Mouse (Mus musculus) limb, embryonic 11.5 days (tissue): Measurements from ENCODE around the gene Pcca. TPM values are rescaled to one million over a fixed set of nuclear protein-coding genes. Genes with fewer than 3 reads are reported as not detected.
A peak's percentile ranks its signal among the peaks of the same experiment; 100 is the strongest.

Experiments
- ATAC-seq: fragments of 200-750 bp; cut with Nextera tagmentation; 2 replicates; pipeline ENCODE4 v1.8.0; 2017; ENCODE audit warnings: low read depth; ENCODE audit not compliant: insufficient number of reproducible peaks, low FRiP score, low TSS enrichment
- DNase-seq: peaks from one replicate; pipeline ENCODE4 v3.0.0-alpha.2; 2015; ENCODE audit warnings: low spot score
- H3K27ac ChIP-seq: fragments of 300-500 bp; sonication (generic); replicated peaks from 2 replicates; pipeline ENCODE4 v1.5.1; 2014; ENCODE audit warnings: low read depth, mild to moderate bottlenecking, low read length
- H3K27me3 ChIP-seq: fragments of 300-500 bp; sonication (generic); 2 replicates; pipeline ENCODE4 v1.6.1; 2014; ENCODE audit warnings: mild to moderate bottlenecking, low read length, mixed read lengths; ENCODE audit not compliant: control insufficient read depth, insufficient read depth
- H3K36me3 ChIP-seq: fragments of 300-500 bp; sonication (generic); 2 replicates; pipeline ENCODE4 v1.6.1; 2014; ENCODE audit warnings: mild to moderate bottlenecking, low read length, moderate library complexity, mixed read lengths; ENCODE audit not compliant: control insufficient read depth, insufficient read depth
- H3K4me1 ChIP-seq: fragments of 300-500 bp; sonication (generic); 2 replicates; pipeline ENCODE4 v1.6.1; 2014; ENCODE audit warnings: low read length, mixed read lengths; ENCODE audit not compliant: control insufficient read depth, insufficient read depth
- H3K4me2 ChIP-seq: fragments of 300-500 bp; sonication (generic); 2 replicates; pipeline ENCODE4 v1.6.1; 2014; ENCODE audit warnings: low read depth, mild to moderate bottlenecking, moderate library complexity; ENCODE audit not compliant: severe bottlenecking
- H3K4me3 ChIP-seq: fragments of 300-500 bp; sonication (generic); 2 replicates; pipeline ENCODE4 v1.5.1; 2014; ENCODE audit warnings: low read depth, low read length
- H3K9ac ChIP-seq: fragments of 300-500 bp; sonication (generic); 2 replicates; pipeline ENCODE4 v1.6.1; 2014; ENCODE audit warnings: mild to moderate bottlenecking, low read length
- H3K9me3 ChIP-seq: fragments of 300-500 bp; sonication (generic); 2 replicates; pipeline ENCODE4 v1.6.1; 2016; ENCODE audit warnings: low read length; ENCODE audit not compliant: control insufficient read depth
- WGBS: fragments of 180-500 bp; shearing (Covaris S2); extraction: QIAGEN DNeasy Blood & Tissue Kit; methylation state at CpG from one replicate; pipeline ENCODE4 v1.1.7; 2014; 5-methylcytosine and 5-hydroxymethylcytosine counted together
- polyA plus RNA-seq: library from polyadenylated mRNA; unstranded; fragments of >200 nt; fragmentation: Nextera tagmentation; extraction: Ambion mirVana; gene quantifications from 2 replicates; pipeline ENCODE4 v1.2.1, GENCODE M21; 2014

The Pcca gene
- polyA plus RNA-seq, 1 experiment from 2014 or later: 36.4 TPM

DNA sequence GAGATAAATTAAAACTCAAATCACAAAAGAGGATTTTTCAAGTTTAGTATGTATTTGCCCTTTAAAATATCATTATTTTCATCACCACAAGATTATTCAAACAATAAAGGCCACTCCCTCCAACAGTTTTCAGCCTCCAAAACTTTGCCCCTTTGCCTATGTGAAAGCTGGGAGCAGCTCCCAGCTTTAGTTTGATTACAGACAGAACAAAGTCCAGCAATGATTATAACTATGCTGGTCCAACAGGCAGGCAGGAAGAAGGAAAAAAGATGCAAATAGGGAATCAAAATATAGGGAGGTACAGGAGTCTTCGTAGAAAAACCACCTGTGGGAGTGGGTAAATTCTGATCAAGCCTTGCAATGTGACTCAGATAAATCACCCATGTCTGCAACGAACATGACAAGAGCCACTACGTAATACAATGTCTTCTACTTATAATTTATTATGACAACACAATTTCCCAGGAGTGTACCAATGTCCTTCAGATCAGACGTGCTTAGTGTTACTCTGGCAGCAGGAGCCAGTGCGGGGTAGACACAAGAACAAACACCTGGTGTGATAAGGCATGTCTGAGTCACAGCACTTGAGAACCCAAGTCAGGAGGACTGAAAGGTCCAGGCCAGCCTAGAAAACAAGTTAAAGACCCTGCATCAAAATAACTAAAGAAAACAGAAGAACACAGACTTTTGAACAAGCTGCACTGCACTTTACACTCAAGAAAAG lies 375.4 kb downstream of the Pcca start:
- Histone ChIP-seq H3K27me3 (no peaks in the 10 kb centered on the region), H3K9me3 (no peaks in the 10 kb centered on the region), H3K4me3 (no peak overlapping the region), H3K4me2 (no peak overlapping the region), H3K36me3 (no peaks in the 10 kb centered on the region), H3K4me1 (no peaks in the 10 kb centered on the region), H3K9ac (no peak overlapping the region), H3K27ac (no peak overlapping the region)
- no peak for ATAC-seq
- WGBS: 79% methylated on average over 5 of the region's 5 CpGs
- DNase-seq: no peak

DNA sequence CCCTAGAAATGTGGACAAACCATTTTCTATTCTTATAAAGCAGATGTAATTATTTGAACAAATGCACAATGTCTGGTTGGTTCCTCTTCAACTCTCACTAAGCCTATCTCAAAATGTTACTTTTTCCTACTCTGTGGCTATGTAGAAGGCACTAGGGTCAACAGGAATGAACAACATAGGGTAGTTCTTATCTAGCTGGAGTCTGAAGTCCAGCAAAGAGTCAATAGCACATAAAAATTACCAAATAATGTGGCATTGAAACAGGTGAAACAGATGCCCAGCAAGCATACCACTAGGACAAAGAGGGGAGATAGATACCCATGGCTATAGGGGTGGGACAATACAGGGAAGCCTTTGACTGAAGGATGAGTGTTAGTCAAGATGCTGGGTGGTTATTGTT lies 377.1 kb downstream of the Pcca start:
- no peaks in the 10 kb centered on the region for H3K36me3 ChIP-seq
- H3K9me3 ChIP-seq: no peaks in the 10 kb centered on the region
- no peak overlapping the region for H3K27ac ChIP-seq
- ATAC-seq (no peak), DNase-seq (no peak)
- H3K4me2 ChIP-seq: no peak overlapping the region
- H3K27me3 ChIP-seq: no peaks in the 10 kb centered on the region
- no peaks in the 10 kb centered on the region for H3K4me1 ChIP-seq
- H3K4me3 ChIP-seq: no peak overlapping the region
- H3K9ac ChIP-seq: no peak overlapping the region

DNA sequence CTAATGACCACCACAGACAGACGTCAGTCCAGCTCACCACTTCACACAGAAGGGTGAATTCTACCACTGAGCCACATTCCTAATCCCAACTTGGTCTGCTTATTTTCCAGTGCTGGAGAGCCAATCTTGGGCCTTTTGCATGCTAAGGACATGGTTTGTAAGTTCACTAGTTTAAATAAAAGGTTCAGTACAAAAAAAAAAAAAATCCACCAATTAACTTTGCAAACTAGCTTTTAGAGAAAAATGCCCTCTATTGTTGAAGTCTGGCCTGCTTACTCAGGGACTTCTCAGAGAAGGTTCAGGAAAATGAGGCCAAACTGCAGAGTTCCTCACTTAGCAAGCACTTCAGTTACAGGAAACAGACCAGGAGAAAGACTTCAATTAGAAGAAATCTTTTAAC lies 378.0 kb downstream of the Pcca start:
- DNase-seq: no peak
- H3K36me3 ChIP-seq: no peaks in the 10 kb centered on the region
- H3K4me2 ChIP-seq: peak overlapping the region; percentile 92
- H3K9me3 ChIP-seq: no peaks in the 10 kb centered on the region
- H3K27ac ChIP-seq: no peak overlapping the region
- no peak for ATAC-seq
- H3K4me1 ChIP-seq: no peaks in the 10 kb centered on the region
- H3K4me3 ChIP-seq: no peak overlapping the region; the same call in 1 of the 2 replicates
- H3K9ac ChIP-seq: no peak overlapping the region
- 38% methylated on average over 1 of the region's 1 CpGs for WGBS
- no peaks in the 10 kb centered on the region for H3K27me3 ChIP-seq

DNA sequence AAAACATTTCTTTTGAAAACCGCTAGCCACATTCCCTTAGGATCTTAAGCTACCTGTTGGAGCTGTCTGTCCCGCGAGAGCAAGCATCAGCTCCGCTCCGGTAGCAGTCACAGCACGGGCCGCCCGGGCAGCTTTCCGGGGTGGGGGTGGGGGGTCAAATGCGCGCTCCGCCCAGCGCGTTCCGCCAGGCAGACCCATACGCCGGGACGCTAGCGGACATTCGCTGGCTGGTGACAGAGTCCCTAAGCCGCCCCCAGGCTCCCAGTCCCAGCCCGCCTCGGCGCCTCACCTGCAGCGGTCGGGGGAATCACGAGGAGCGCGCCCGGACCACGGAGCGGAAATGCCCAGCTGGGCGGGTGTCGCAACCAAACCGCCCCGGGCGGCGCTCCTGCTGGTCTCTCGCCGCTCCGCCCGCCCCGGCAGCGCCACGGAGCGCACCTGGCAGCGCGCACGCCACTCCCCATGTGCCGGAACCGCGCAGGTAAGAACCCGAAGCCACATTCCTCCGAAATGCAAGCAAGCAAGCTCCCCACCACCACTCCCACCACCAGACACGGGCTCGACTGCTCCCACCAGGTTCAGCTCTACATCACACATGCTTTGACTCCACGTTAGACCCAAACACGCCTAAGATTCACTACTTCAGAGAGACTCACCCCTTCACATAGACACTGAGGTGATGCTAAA lies 378.8 kb downstream of the Pcca start:
- H3K4me2 ChIP-seq: peak overlapping the region; percentile 92
- H3K9me3 ChIP-seq: no peaks in the 10 kb centered on the region
- peak overlapping the region; percentile 68 for H3K9ac ChIP-seq
- WGBS: under 1% methylated on average over 57 of the region's 58 CpGs
- H3K27ac ChIP-seq: no peak overlapping the region
- no peaks in the 10 kb centered on the region for H3K27me3 ChIP-seq
- no peaks in the 10 kb centered on the region for H3K4me1 ChIP-seq
- H3K36me3 ChIP-seq: no peaks in the 10 kb centered on the region
- H3K4me3 ChIP-seq: peak overlapping the region; percentile 55
- ATAC-seq: peak; percentile 81
- peak; percentile 77 for DNase-seq

DNA sequence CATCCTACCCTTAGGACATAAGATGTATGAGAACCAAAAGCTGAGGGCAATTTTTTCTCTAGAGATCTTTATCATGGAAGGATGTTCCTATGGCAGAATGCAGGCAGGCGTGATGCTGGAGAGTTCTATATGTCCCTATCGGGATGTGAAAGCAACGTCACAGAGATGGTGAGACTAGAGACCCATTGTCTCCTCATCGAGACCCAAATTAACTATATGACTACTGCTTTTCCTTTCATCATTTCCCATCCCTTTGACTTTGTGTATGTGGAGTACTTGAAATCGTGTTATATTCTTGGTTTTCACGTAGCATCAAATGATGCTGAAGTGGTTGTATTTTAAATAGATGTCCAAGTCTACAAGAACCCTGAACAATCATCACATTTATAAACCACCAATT lies 379.5 kb downstream of the Pcca start, which contains the start of gene Ggact:
Gene Ggact, minus strand, starts transcription at position 101 of the 400 bp plus-strand sequence.
- WGBS: 79% methylated on average over 6 of the region's 6 CpGs
- Histone ChIP-seq H3K4me3 (peak within 1 kb of the TSS; percentile 55), H3K27ac (no peak within 1 kb of the TSS), H3K36me3 (no peaks in the 10 kb centered on the region), H3K27me3 (no peaks in the 10 kb centered on the region), H3K9me3 (no peaks in the 10 kb centered on the region), H3K9ac (peak within 1 kb of the TSS; percentile 68), H3K4me1 (no peaks in the 10 kb centered on the region), H3K4me2 (peak within 1 kb of the TSS; percentile 92)
- ATAC-seq (no peak), DNase-seq (no peak)

DNA sequence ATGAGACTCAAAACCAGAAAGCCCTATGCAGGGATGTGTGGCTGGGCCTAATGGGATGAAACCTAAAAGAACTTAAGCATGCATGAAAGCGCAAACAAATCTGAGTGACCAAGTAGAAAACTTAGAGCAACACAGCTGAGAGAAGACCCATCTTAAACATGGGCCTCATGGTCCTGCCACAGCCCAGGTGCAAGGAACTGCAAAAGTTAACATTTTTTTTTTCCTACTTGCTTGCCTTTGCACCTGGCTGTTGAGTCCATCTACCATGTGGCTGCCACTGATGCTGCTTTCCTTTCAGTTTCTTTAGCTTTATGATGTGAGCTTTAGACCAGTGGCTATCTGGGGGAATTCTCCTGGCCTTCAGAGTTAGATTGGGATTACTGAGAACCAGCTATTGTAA lies 383.6 kb downstream of the Pcca start:
- Histone ChIP-seq H3K27me3 (no peaks in the 10 kb centered on the region), H3K36me3 (no peaks in the 10 kb centered on the region), H3K4me2 (no peak overlapping the region), H3K4me3 (no peak overlapping the region), H3K4me1 (no peaks in the 10 kb centered on the region), H3K9ac (no peak overlapping the region), H3K9me3 (no peaks in the 10 kb centered on the region), H3K27ac (no peak overlapping the region)
- WGBS: 100% methylated on average over 1 of the region's 1 CpGs
- DNase-seq: no peak
- no peak for ATAC-seq

DNA sequence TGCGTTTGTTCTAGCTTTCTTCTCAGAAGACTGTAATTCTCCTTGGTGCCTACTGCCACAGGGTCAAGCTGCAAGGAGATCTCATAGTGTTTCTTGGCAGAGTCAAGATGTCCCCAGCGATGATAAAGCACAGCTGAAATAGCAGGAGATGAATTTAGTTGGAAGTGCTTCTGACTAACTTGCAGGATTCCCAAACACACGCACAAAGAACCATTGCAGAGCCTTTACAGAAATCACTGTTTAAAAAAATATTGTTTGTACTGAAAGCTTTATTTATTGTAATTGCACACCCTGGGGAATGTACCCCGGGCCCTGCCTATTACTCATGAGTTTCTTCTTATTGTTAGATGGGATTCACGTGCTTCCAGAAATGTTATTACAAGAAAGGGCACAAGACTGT lies 385.9 kb downstream of the Pcca start:
- no peak overlapping the region for H3K4me3 ChIP-seq
- 82% methylated on average over 5 of the region's 5 CpGs for WGBS
- ATAC-seq: no peak

DNA sequence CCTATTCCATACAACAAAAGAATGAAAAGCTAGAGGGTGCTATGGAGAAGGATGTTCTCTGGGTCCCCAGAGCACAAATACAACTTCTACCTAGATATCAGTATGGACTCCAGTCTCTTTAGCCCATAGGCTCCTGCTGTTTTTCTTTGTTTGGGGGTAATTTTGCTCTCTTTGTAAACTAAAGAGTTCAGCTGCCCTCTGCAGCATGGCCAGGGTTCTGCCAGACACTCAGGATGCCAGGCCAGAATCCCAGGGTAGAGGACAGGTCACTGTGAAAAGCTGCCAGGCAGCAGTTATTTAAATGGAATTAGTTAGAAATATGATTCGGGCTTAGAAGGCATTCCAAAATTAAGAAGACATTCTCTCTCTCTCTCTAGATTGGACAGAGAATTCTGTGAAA lies 402.3 kb downstream of the Pcca start:
- no peak overlapping the region for H3K9ac ChIP-seq
- no peak for ATAC-seq
- 96% methylated on average over 1 of the region's 1 CpGs for WGBS
- H3K4me2 ChIP-seq: no peak overlapping the region
- no peaks in the 10 kb centered on the region for H3K4me1 ChIP-seq
- H3K27ac ChIP-seq: no peak overlapping the region
- no peaks in the 10 kb centered on the region for H3K27me3 ChIP-seq
- H3K4me3 ChIP-seq: no peak overlapping the region
- H3K9me3 ChIP-seq: no peaks in the 10 kb centered on the region
- peaks cover 2% of the 10 kb centered on the region for H3K36me3 ChIP-seq
- DNase-seq: no peak

More for the DNA sequence above, 385.9 kb downstream of the Pcca start:
- no peaks in the 10 kb centered on the region for H3K4me1 ChIP-seq
- H3K4me2 ChIP-seq: no peak overlapping the region
- no peak overlapping the region for H3K27ac ChIP-seq
- H3K9me3 ChIP-seq: no peaks in the 10 kb centered on the region
- H3K27me3 ChIP-seq: no peaks in the 10 kb centered on the region
- no peak for DNase-seq
- no peaks in the 10 kb centered on the region for H3K36me3 ChIP-seq
- H3K9ac ChIP-seq: no peak overlapping the region
